Mouse (Mus musculus): Measurements from ENCODE around the gene Pgrmc2. TPM values are rescaled to one million over a fixed set of nuclear protein-coding genes. Genes with fewer than 3 reads are reported as not detected.
A peak's percentile ranks its signal among the peaks of the same experiment; 100 is the strongest.

The Pgrmc2 gene
- polyA plus RNA-seq, 1 experiment from 2014 or later, result 96.2 TPM

GRCm38 (mm10) chr3:41043756-41044354 is 39.0 kb downstream of the Pgrmc2 start:
- H3K27ac ChIP-seq (ENCODE audit: low read depth, low read length), result peak overlapping the region; percentile 76
- peak; percentile 72 for ATAC-seq
- 31% methylated on average over 11 of the region's 11 CpGs for WGBS

DNA sequence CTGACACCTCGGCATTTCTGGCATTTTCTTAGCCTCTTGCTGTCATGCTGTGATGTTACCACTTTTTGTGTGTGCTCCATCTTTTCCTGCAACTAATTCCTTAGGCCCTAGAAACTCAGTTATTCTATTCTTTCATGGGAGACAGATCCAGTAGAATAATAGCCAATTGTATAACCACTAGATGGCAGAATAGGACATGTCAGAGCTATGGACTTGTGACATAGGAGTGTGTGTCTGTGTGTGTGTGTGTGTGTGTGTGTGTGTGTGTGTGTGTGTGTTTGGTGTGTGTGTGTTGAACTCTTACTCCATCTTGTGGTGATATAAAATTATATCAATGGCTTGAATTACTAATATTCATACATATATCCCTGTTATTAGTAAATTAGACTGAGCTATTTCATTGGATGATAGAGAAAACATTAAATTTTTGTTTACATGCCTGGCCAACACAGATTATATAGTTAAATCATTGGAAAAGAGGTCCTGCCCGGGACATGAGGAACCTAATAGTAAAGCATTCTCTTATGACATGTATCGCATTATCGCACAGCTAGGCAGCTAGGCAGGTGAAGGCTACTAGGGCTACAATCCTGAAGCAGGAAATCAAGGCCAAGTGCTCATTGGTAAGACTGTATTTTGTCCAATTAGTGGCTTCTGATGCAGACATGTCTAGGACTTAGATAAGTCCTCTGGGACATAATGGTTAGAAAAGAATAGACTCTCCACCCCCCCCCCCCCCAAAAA is 40.5 kb downstream of the Pgrmc2 start:
- peak; percentile 48; the same call in 1 of the 2 replicates for ATAC-seq
- no peak overlapping the region for H3K27ac ChIP-seq (ENCODE audit: low read depth, low read length)
- H3K9ac ChIP-seq (ENCODE audit: low read depth, low read length), result no peak overlapping the region
- TF ChIP-seq CTCF (IDR thresholded peaks at IDR 0.05; ENCODE audit: low read depth), result peak; percentile 92
- H3K27me3 ChIP-seq (replicated peaks; ENCODE audit: control insufficient read depth, insufficient read depth, low read length), result no peaks in the 10 kb centered on the region
- H3K36me3 ChIP-seq (ENCODE audit: control insufficient read depth, insufficient read depth), result no peaks in the 10 kb centered on the region
- H3K4me2 ChIP-seq (replicated peaks; ENCODE audit: low read depth), result no peak overlapping the region
- no peaks in the 10 kb centered on the region for H3K9me3 ChIP-seq (ENCODE audit: control insufficient read depth)
- no peaks in the 10 kb centered on the region for H3K4me1 ChIP-seq (replicated peaks; ENCODE audit: control insufficient read depth, insufficient read depth, low read length)
- WGBS, result 75% methylated on average over 4 of the region's 4 CpGs
- no peak overlapping the region for H3K4me3 ChIP-seq (ENCODE audit: low read depth, low read length)

More at GRCm38 (mm10) chr3:41043756-41044354, 39.0 kb downstream of the Pgrmc2 start:
- no peak for TF ChIP-seq CTCF (IDR thresholded peaks at IDR 0.05; ENCODE audit: low read depth)
- Histone ChIP-seq H3K4me2 (replicated peaks; ENCODE audit: low read depth) (peak overlapping the region; percentile 42), H3K9ac (ENCODE audit: low read depth, low read length) (no peak overlapping the region), H3K9me3 (ENCODE audit: control insufficient read depth) (no peaks in the 10 kb centered on the region), H3K4me1 (replicated peaks; ENCODE audit: control insufficient read depth, insufficient read depth, low read length) (no peaks in the 10 kb centered on the region), H3K36me3 (ENCODE audit: control insufficient read depth, insufficient read depth) (no peaks in the 10 kb centered on the region), H3K27me3 (replicated peaks; ENCODE audit: control insufficient read depth, insufficient read depth, low read length) (no peaks in the 10 kb centered on the region), H3K4me3 (ENCODE audit: low read depth, low read length) (no peak overlapping the region)

DNA sequence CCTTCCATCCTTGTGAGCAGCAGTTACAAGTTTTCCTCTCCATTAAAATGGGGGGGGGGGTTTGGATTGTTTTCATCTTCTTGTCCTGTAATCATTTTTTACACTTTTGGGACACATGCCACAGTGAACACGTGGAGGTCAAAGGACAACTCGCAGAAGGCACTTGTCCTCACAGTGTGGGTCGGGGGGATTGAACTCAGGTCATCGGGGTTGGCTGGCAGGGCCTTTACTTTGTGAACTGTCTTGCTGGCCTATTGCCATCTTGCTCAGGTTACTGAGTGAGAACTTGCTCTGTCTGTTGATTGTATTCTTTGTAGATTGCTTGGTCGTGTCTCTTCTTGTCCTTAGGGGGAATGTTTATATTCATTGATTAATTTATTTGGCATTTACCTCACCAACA is 41.6 kb downstream of the Pgrmc2 start:
- no peaks in the 10 kb centered on the region for H3K4me1 ChIP-seq (replicated peaks; ENCODE audit: control insufficient read depth, insufficient read depth, low read length)
- H3K27me3 ChIP-seq (replicated peaks; ENCODE audit: control insufficient read depth, insufficient read depth, low read length), result no peaks in the 10 kb centered on the region
- no peak overlapping the region for H3K4me2 ChIP-seq (replicated peaks; ENCODE audit: low read depth)
- H3K36me3 ChIP-seq (ENCODE audit: control insufficient read depth, insufficient read depth), result no peaks in the 10 kb centered on the region
- TF ChIP-seq CTCF (IDR thresholded peaks at IDR 0.05; ENCODE audit: low read depth), result no peak
- no peaks in the 10 kb centered on the region for H3K9me3 ChIP-seq (ENCODE audit: control insufficient read depth)
- H3K4me3 ChIP-seq (ENCODE audit: low read depth, low read length), result no peak overlapping the region
- no peak overlapping the region for H3K9ac ChIP-seq (ENCODE audit: low read depth, low read length)
- no peak overlapping the region for H3K27ac ChIP-seq (ENCODE audit: low read depth, low read length)
- ATAC-seq, result no peak
- 55% methylated on average over 5 of the region's 5 CpGs for WGBS

- H3K4me2 ChIP-seq (replicated peaks; ENCODE audit: low read depth), result no peak overlapping the region
- H3K4me3 ChIP-seq (ENCODE audit: low read depth, low read length), result no peak overlapping the region
- 83% methylated on average over 5 of the region's 5 CpGs for WGBS
- no peak overlapping the region for H3K9ac ChIP-seq (ENCODE audit: low read depth, low read length)
- no peaks in the 10 kb centered on the region for H3K4me1 ChIP-seq (replicated peaks; ENCODE audit: control insufficient read depth, insufficient read depth, low read length)
- TF ChIP-seq CTCF (IDR thresholded peaks at IDR 0.05; ENCODE audit: low read depth), result no peak
- no peaks in the 10 kb centered on the region for H3K9me3 ChIP-seq (ENCODE audit: control insufficient read depth)
- H3K27ac ChIP-seq (ENCODE audit: low read depth, low read length), result no peak overlapping the region
- ATAC-seq, result no peak
- H3K27me3 ChIP-seq (replicated peaks; ENCODE audit: control insufficient read depth, insufficient read depth, low read length), result no peaks in the 10 kb centered on the region
- H3K36me3 ChIP-seq (ENCODE audit: control insufficient read depth, insufficient read depth), result no peaks in the 10 kb centered on the region
These were observed 44.4 kb downstream of the Pgrmc2 start for GRCm38 (mm10) chr3:41038297-41038916.

GRCm38 (mm10) chr3:41031286-41032210 is 51.3 kb downstream of the Pgrmc2 start:
- TF ChIP-seq CTCF (IDR thresholded peaks at IDR 0.05; ENCODE audit: low read depth), result no peak
- Histone ChIP-seq H3K4me3 (ENCODE audit: low read depth, low read length) (no peak overlapping the region), H3K9ac (ENCODE audit: low read depth, low read length) (no peak overlapping the region), H3K27me3 (replicated peaks; ENCODE audit: control insufficient read depth, insufficient read depth, low read length) (no peaks in the 10 kb centered on the region), H3K4me1 (replicated peaks; ENCODE audit: control insufficient read depth, insufficient read depth, low read length) (no peaks in the 10 kb centered on the region), H3K27ac (ENCODE audit: low read depth, low read length) (no peak overlapping the region), H3K4me2 (replicated peaks; ENCODE audit: low read depth) (no peak overlapping the region), H3K9me3 (ENCODE audit: control insufficient read depth) (no peaks in the 10 kb centered on the region), H3K36me3 (ENCODE audit: control insufficient read depth, insufficient read depth) (no peaks in the 10 kb centered on the region)
- 75% methylated on average over 12 of the region's 12 CpGs for WGBS
- ATAC-seq, result no peak; the same call in 1 of the 2 replicates

All from intestine, postnatal 0 days (tissue).